Mouse (Mus musculus): ENCODE measurements around the gene Olfr649. TPM values are rescaled to one million over a fixed set of nuclear protein-coding genes. Genes with fewer than 3 reads are reported as not detected.

The Olfr649 gene
- total RNA-seq, 1 experiment = not detected

- in situ Hi-C loops (cut with MboI; ENCODE audit: low sequenced_read_pairs in 2 of 2, unreplicated experiment in 2 of 2) = no loop called here
- H3K27ac ChIP-seq (ENCODE audit: insufficient read depth, low read depth, low read length, poor library complexity, severe bottlenecking) = no peak within 1 kb of the TSS
- no peak within 1 kb of the TSS for H3K9ac ChIP-seq (ENCODE audit: insufficient read depth, low read depth, low read length, poor library complexity, severe bottlenecking)
- H3K4me3 ChIP-seq (ENCODE audit: insufficient read depth in 1 of 2, low read depth in 1 of 2, low read length in 2 of 2, poor library complexity in 1 of 2, severe bottlenecking in 1 of 2) = no peak within 1 kb of the TSS
- no peaks in the 10 kb centered on the region for H3K9me3 ChIP-seq (ENCODE audit: control insufficient read depth, insufficient read depth, low read depth, low read length)
- DNase-seq (ENCODE audit: low read depth, low spot score) = no peak
- H3K4me1 ChIP-seq (ENCODE audit: control insufficient read depth in 2 of 2, insufficient read depth in 2 of 2, low read length in 2 of 2, poor library complexity in 1 of 2) = no peaks in the 10 kb centered on the region
- TF ChIP-seq ZNF384 (IDR thresholded peaks at IDR 0.05; ENCODE audit: low read depth, low read length) = no peak
- no peak for TF ChIP-seq ZC3H11A (IDR thresholded peaks at IDR 0.05; ENCODE audit: borderline replicate concordance, low read depth, low read length)
- no peak for TF ChIP-seq CHD2 (IDR thresholded peaks at IDR 0.05; ENCODE audit: low read depth, low read length)
- no peak for TF ChIP-seq MAFK (IDR thresholded peaks at IDR 0.05; ENCODE audit: insufficient read depth, low read depth, low read length)
- TF ChIP-seq HCFC1 (IDR thresholded peaks at IDR 0.05; ENCODE audit: borderline replicate concordance, insufficient read depth, low read length) = no peak
- H3K36me3 ChIP-seq (ENCODE audit: control insufficient read depth, insufficient read depth, low read length, poor library complexity, severe bottlenecking) = no peaks in the 10 kb centered on the region
These were observed 45.3 kb downstream of the Olfr649 start, which contains the start of gene Ubqlnl for GRCm38 (mm10) chr7:104150456-104150855. TSS of gene Ubqlnl (minus strand) at chr7:104150556.

DNA sequence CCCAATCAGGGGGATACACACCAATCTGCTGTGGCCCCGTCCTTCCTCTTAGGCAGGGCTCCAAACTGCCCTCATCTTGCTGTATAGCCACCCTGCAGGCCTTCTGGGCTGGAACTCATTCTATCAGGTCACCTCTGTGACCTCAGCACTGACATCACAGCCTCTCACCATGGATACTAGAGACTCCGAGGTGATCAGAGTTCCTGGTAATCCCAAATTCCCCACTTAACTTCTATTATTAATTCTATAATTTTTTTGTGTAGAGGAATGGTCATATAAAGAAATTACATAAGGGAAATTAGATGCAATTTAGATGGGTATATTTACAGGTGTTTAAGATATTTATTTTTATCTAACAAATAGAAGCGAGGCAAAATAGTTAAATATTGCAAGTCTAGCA is 52.6 kb downstream of the Olfr649 start, which contains the start of gene Ubqln3:
Gene Ubqln3, minus strand, starts transcription at position 101 of the 400 bp plus-strand sequence.
- Histone ChIP-seq H3K9ac (ENCODE audit: insufficient read depth, low read depth, low read length, poor library complexity, severe bottlenecking) (no peak within 1 kb of the TSS), H3K9me3 (ENCODE audit: control insufficient read depth, insufficient read depth, low read depth, low read length) (no peaks in the 10 kb centered on the region), H3K4me1 (ENCODE audit: control insufficient read depth in 2 of 2, insufficient read depth in 2 of 2, low read length in 2 of 2, poor library complexity in 1 of 2) (no peaks in the 10 kb centered on the region), H3K36me3 (ENCODE audit: control insufficient read depth, insufficient read depth, low read length, poor library complexity, severe bottlenecking) (no peaks in the 10 kb centered on the region), H3K4me3 (ENCODE audit: insufficient read depth in 1 of 2, low read depth in 1 of 2, low read length in 2 of 2, poor library complexity in 1 of 2, severe bottlenecking in 1 of 2) (no peak within 1 kb of the TSS), H3K27ac (ENCODE audit: insufficient read depth, low read depth, low read length, poor library complexity, severe bottlenecking) (no peak within 1 kb of the TSS)
- no peak for TF ChIP-seq CHD2 (IDR thresholded peaks at IDR 0.05; ENCODE audit: low read depth, low read length)
- TF ChIP-seq ZNF384 (IDR thresholded peaks at IDR 0.05; ENCODE audit: low read depth, low read length) = no peak
- TF ChIP-seq MAFK (IDR thresholded peaks at IDR 0.05; ENCODE audit: insufficient read depth, low read depth, low read length) = no peak
- no peak for TF ChIP-seq ZC3H11A (IDR thresholded peaks at IDR 0.05; ENCODE audit: borderline replicate concordance, low read depth, low read length)
- no peak for TF ChIP-seq HCFC1 (IDR thresholded peaks at IDR 0.05; ENCODE audit: borderline replicate concordance, insufficient read depth, low read length)
- in situ Hi-C loops (cut with MboI; ENCODE audit: low sequenced_read_pairs in 2 of 2, unreplicated experiment in 2 of 2) = no loop called here
- DNase-seq (ENCODE audit: low read depth, low spot score) = no peak

Other genes starting within 250 kb of the Olfr649 start
- gene Olfr635, start 224.8 kb downstream of the Olfr649 start, total RNA-seq (2012; rRNA removed) = not detected in 2 replicates
- not detected in 2 replicates for gene Olfr638, start 197.2 kb downstream of the Olfr649 start, total RNA-seq (2012; rRNA removed)
- 0.42 and 0.45 TPM in 2 replicates for gene Olfr639, start 178.7 kb downstream of the Olfr649 start, total RNA-seq (2012; rRNA removed)
- gene Olfr640, start 170.4 kb downstream of the Olfr649 start, total RNA-seq (2012; rRNA removed) = not detected in 2 replicates
- gene Olfr641, start 160.5 kb downstream of the Olfr649 start, total RNA-seq (2012; rRNA removed) = not detected in 2 replicates
- gene Olfr642, start 143.3 kb downstream of the Olfr649 start, total RNA-seq (2012; rRNA removed) = not detected in 2 replicates
- not detected in 2 replicates for gene 4930516K23Rik, start 134.5 kb downstream of the Olfr649 start, total RNA-seq (2012; rRNA removed)
- gene Olfr644, start 124.1 kb downstream of the Olfr649 start, total RNA-seq (2012; rRNA removed) = not detected in 2 replicates
- not detected in 2 replicates for gene Olfr645, start 110.5 kb downstream of the Olfr649 start, total RNA-seq (2012; rRNA removed)
- gene Olfr646, start 91.1 kb downstream of the Olfr649 start, total RNA-seq (2012; rRNA removed) = not detected in 2 replicates
- gene Ubqln5, start 66.2 kb downstream of the Olfr649 start, total RNA-seq (2012; rRNA removed) = not detected in 2 replicates
- gene Olfr643, start 58.6 kb downstream of the Olfr649 start, total RNA-seq (2012; rRNA removed) = not detected in 2 replicates
- not detected in 2 replicates for gene Ubqln3, start 52.7 kb downstream of the Olfr649 start, total RNA-seq (2012; rRNA removed)
- not detected in 2 replicates for gene Ubqlnl, start 45.4 kb downstream of the Olfr649 start, total RNA-seq (2012; rRNA removed)
- not detected in 2 replicates for gene Olfm5, start 31.2 kb downstream of the Olfr649 start, total RNA-seq (2012; rRNA removed)
- gene Olfr648, start 12.6 kb downstream of the Olfr649 start, total RNA-seq (2012; rRNA removed) = 0.04 and 0.05 TPM in 2 replicates
- 73.9 and 86.1 TPM in 2 replicates for gene Trim6, start 22.8 kb upstream of the Olfr649 start, total RNA-seq (2012; rRNA removed)
- 1.3 and 1.6 TPM in 2 replicates for gene Trim34a, start 48.5 kb upstream of the Olfr649 start, total RNA-seq (2012; rRNA removed)
- gene Trim5, start 92.1 kb upstream of the Olfr649 start, total RNA-seq (2012; rRNA removed) = not detected in 2 replicates
- not detected in 2 replicates for gene Trim12a, start 119.5 kb upstream of the Olfr649 start, total RNA-seq (2012; rRNA removed)
- 0.94 and 1.0 TPM in 2 replicates for gene Trim34b, start 133.5 kb upstream of the Olfr649 start, total RNA-seq (2012; rRNA removed)
- gene Trim12c, start 157.4 kb upstream of the Olfr649 start, total RNA-seq (2012; rRNA removed) = 2.5 and 2.9 TPM in 2 replicates
- not detected in 2 replicates for gene Trim30b, start 173.9 kb upstream of the Olfr649 start, total RNA-seq (2012; rRNA removed)
- not detected in 2 replicates for gene Trim30c, start 204.9 kb upstream of the Olfr649 start, total RNA-seq (2012; rRNA removed)

All from ES-E14 (cell line).